Mouse (Mus musculus) brain, embryonic 14.5 days (tissue): Measurements from ENCODE around the gene Mrpl38.

Source experiments
- CTCF ChIP-seq: fragments of 200-500 bp; IDR thresholded peaks from 2 replicates; pipeline ENCODE4 v1.5.1; 2012; ENCODE audit warnings: inconsistent platforms, mild to moderate bottlenecking, moderate library complexity, borderline replicate concordance; ENCODE audit not compliant: insufficient read depth, insufficient read length; ENCODE audit errors: extremely low read depth
- POLR2A ChIP-seq: fragments of 200-500 bp; IDR thresholded peaks from 2 replicates; pipeline ENCODE4 v1.6.1; 2012; ENCODE audit warnings: mild to moderate bottlenecking, inconsistent platforms, borderline replicate concordance; ENCODE audit not compliant: poor library complexity, insufficient read depth, insufficient read length, severe bottlenecking; ENCODE audit errors: extremely low read depth

DNA sequence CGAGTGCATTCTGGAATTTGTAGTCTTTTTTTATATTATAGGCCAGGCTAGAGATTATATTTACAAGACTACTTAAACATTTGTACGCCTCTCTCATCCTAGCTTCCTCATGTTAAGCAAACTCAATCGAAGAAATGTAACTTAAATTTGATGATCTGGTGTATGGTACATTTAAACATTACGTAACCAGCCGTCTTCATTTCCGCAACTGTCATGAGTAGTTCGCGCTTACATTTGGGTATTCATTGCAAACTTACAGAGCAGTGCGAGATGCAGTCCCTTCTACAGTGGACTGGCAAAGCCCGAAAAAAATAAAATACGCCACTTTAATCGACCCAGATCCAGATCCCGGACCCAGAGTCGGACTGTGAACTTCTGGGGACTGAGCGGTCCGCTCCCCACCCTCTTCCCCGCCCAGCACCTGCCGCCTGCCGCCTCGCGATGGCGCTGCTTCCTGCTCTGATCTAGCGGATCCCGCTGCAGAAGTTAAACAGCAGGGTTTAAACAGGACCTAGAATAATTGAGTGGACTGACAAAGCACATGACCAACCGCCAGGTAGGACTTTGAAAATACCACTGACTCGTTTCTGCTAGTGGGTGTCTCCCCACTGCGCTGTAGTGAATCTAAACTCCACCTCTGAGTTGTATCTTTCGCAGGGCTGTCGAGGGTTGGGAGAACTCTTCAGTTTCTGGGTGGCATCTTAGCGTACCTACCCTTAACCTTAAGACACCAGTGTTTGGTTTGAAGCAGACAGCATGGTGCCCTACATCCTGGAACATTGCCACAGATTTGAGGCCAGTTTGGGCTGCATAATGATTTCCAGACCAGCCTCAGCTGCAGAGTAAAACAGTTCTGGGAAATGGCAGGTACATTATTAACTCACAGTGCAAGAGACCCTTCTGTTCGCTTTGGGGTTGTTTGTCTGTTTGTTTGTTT, 51.2 kb downstream of the Mrpl38 start:
- TF ChIP-seq CTCF = peak; percentile 91
- 0 out of 2 replicates have a peak, but pooled peaks have one; percentile 36 for TF ChIP-seq POLR2A
